Mouse (Mus musculus) heart, embryonic 16.5 days (tissue): ENCODE data around the gene Cdc40. TPM values are rescaled to one million over a fixed set of nuclear protein-coding genes. Genes with fewer than 3 reads are reported as not detected.

Experiments
- ATAC-seq: fragments of 200-750 bp; cut with Nextera tagmentation; replicated peaks from 2 replicates; pipeline ENCODE4 v1.8.0; 2017; ENCODE audit warnings: moderate number of reproducible peaks; ENCODE audit not compliant: insufficient read depth, low FRiP score; ENCODE audit errors: extremely low read depth
- H3K27ac ChIP-seq: fragments of 300-500 bp; sonication (generic); 2 replicates; pipeline ENCODE4 v1.5.1; 2014; ENCODE audit warnings: mild to moderate bottlenecking, low read length, control low read depth, moderate library complexity
- H3K27me3 ChIP-seq: fragments of 300-500 bp; sonication (generic); 2 replicates; pipeline ENCODE4 v1.6.1; 2014; ENCODE audit warnings: low read length, mixed read lengths; ENCODE audit not compliant: control insufficient read depth, insufficient read depth
- H3K36me3 ChIP-seq: fragments of 300-500 bp; sonication (generic); 2 replicates; pipeline ENCODE4 v1.6.1; 2014; ENCODE audit not compliant: control insufficient read depth, insufficient read depth
- H3K4me1 ChIP-seq: fragments of 300-500 bp; sonication (generic); 2 replicates; pipeline ENCODE4 v1.6.1; 2014; ENCODE audit warnings: low read length, mixed read lengths; ENCODE audit not compliant: control insufficient read depth, insufficient read depth
- H3K4me2 ChIP-seq: fragments of 300-500 bp; sonication (generic); 2 replicates; pipeline ENCODE4 v1.6.1; 2014; ENCODE audit warnings: low read depth, mild to moderate bottlenecking, control low read depth, low read length
- H3K4me3 ChIP-seq: fragments of 300-500 bp; sonication (generic); 2 replicates; pipeline ENCODE4 v1.5.1; 2014; ENCODE audit warnings: mild to moderate bottlenecking, control low read depth, low read length
- H3K9ac ChIP-seq: fragments of 300-500 bp; sonication (generic); 2 replicates; pipeline ENCODE4 v1.6.1; 2014; ENCODE audit warnings: low read length, control low read depth
- H3K9me3 ChIP-seq: fragments of 300-500 bp; sonication (generic); replicated peaks from 2 replicates; pipeline ENCODE4 v1.6.1; 2016; ENCODE audit warnings: low read length; ENCODE audit not compliant: control insufficient read depth
- WGBS: fragments of 180-500 bp; shearing (Covaris S2); extraction: QIAGEN DNeasy Blood & Tissue Kit; methylation state at CpG from one replicate; pipeline ENCODE4 v1.1.7; 2014; 5-methylcytosine and 5-hydroxymethylcytosine counted together
- polyA plus RNA-seq: library from polyadenylated mRNA; unstranded; fragments of >200 nt; fragmentation: Nextera tagmentation; extraction: Ambion mirVana; gene quantifications from 2 replicates; pipeline ENCODE4 v1.2.1, GENCODE M21; 2015

The Cdc40 gene
- polyA plus RNA-seq, 1 experiment from 2014 or later = 26.7 TPM

- ATAC-seq = no peak
- Histone ChIP-seq H3K27ac (no peak overlapping the region), H3K36me3 (peaks cover 39% of the 10 kb centered on the region), H3K9ac (no peak overlapping the region), H3K9me3 (no peaks in the 10 kb centered on the region), H3K4me1 (peaks cover 7% of the 10 kb centered on the region; the same call in 1 of the 2 replicates), H3K4me3 (no peak overlapping the region), H3K27me3 (no peaks in the 10 kb centered on the region), H3K4me2 (no peak overlapping the region)
- 93% methylated on average over 10 of the region's 10 CpGs for WGBS
These were observed 35.8 kb downstream of the Cdc40 start for GRCm38 (mm10) chr10:40847176-40847874.

- Histone ChIP-seq H3K4me3 (no peak overlapping the region), H3K27me3 (no peaks in the 10 kb centered on the region), H3K36me3 (peaks cover 50% of the 10 kb centered on the region), H3K9ac (no peak overlapping the region), H3K9me3 (no peaks in the 10 kb centered on the region), H3K4me2 (no peak overlapping the region), H3K4me1 (peaks cover 7% of the 10 kb centered on the region; the same call in 1 of the 2 replicates), H3K27ac (no peak overlapping the region)
- 65% methylated on average over 6 of the region's 6 CpGs for WGBS
- no peak for ATAC-seq
These were observed 37.5 kb downstream of the Cdc40 start for GRCm38 (mm10) chr10:40845626-40846025.

- H3K4me2 ChIP-seq = peak overlapping the region; percentile 56
- peaks cover 9% of the 10 kb centered on the region; the same call in 1 of the 2 replicates for H3K4me1 ChIP-seq
- H3K27me3 ChIP-seq = no peaks in the 10 kb centered on the region
- H3K9ac ChIP-seq = no peak overlapping the region; the same call in 1 of the 2 replicates
- H3K36me3 ChIP-seq = peaks cover 49% of the 10 kb centered on the region
- no peaks in the 10 kb centered on the region for H3K9me3 ChIP-seq
- ATAC-seq = peak; percentile 93
- no peak overlapping the region for H3K4me3 ChIP-seq
- WGBS = 44% methylated on average over 10 of the region's 10 CpGs
- H3K27ac ChIP-seq = peak overlapping the region; percentile 79
These were observed 38.6 kb downstream of the Cdc40 start for GRCm38 (mm10) chr10:40844546-40844945.

- Histone ChIP-seq H3K4me2 (peak overlapping the region; percentile 56), H3K27me3 (no peaks in the 10 kb centered on the region), H3K36me3 (peaks cover 46% of the 10 kb centered on the region), H3K4me1 (peaks cover 9% of the 10 kb centered on the region; the same call in 1 of the 2 replicates), H3K9me3 (no peaks in the 10 kb centered on the region), H3K4me3 (no peak overlapping the region), H3K27ac (peak overlapping the region; percentile 79), H3K9ac (peak overlapping the region; percentile 45; the same call in 1 of the 2 replicates)
- WGBS = 69% methylated on average over 5 of the region's 5 CpGs
- no peak for ATAC-seq
These were observed 39.3 kb downstream of the Cdc40 start for GRCm38 (mm10) chr10:40843841-40844240.

GRCm38 (mm10) chr10:40840086-40840485, 43.0 kb downstream of the Cdc40 start:
- Histone ChIP-seq H3K4me2 (no peak overlapping the region), H3K36me3 (peaks cover 31% of the 10 kb centered on the region), H3K4me3 (no peak overlapping the region), H3K4me1 (peaks cover 9% of the 10 kb centered on the region; the same call in 1 of the 2 replicates), H3K9me3 (no peaks in the 10 kb centered on the region), H3K27ac (no peak overlapping the region), H3K27me3 (no peaks in the 10 kb centered on the region), H3K9ac (no peak overlapping the region)
- ATAC-seq = no peak
- 86% methylated on average over 5 of the region's 5 CpGs for WGBS

GRCm38 (mm10) chr10:40831267-40831666, 51.8 kb downstream of the Cdc40 start:
- peaks cover 25% of the 10 kb centered on the region for H3K36me3 ChIP-seq
- H3K9me3 ChIP-seq = no peaks in the 10 kb centered on the region
- no peaks in the 10 kb centered on the region for H3K4me1 ChIP-seq
- H3K9ac ChIP-seq = no peak overlapping the region
- 88% methylated on average over 7 of the region's 7 CpGs for WGBS
- H3K4me3 ChIP-seq = no peak overlapping the region
- H3K27me3 ChIP-seq = no peaks in the 10 kb centered on the region
- ATAC-seq = no peak
- no peak overlapping the region for H3K27ac ChIP-seq
- H3K4me2 ChIP-seq = no peak overlapping the region

GRCm38 (mm10) chr10:40830312-40830711, 52.8 kb downstream of the Cdc40 start:
- WGBS = 81% methylated on average over 3 of the region's 3 CpGs
- H3K27ac ChIP-seq = no peak overlapping the region
- H3K4me1 ChIP-seq = no peaks in the 10 kb centered on the region
- H3K4me3 ChIP-seq = no peak overlapping the region
- H3K9me3 ChIP-seq = no peaks in the 10 kb centered on the region
- H3K27me3 ChIP-seq = no peaks in the 10 kb centered on the region
- no peak overlapping the region for H3K9ac ChIP-seq
- no peak for ATAC-seq
- peaks cover 21% of the 10 kb centered on the region for H3K36me3 ChIP-seq
- H3K4me2 ChIP-seq = no peak overlapping the region

- peaks cover 7% of the 10 kb centered on the region for H3K36me3 ChIP-seq
- 88% methylated on average over 4 of the region's 4 CpGs for WGBS
- no peaks in the 10 kb centered on the region for H3K4me1 ChIP-seq
- no peak overlapping the region for H3K9ac ChIP-seq
- ATAC-seq = no peak
- no peak overlapping the region for H3K4me3 ChIP-seq
- H3K4me2 ChIP-seq = no peak overlapping the region
- no peaks in the 10 kb centered on the region for H3K27me3 ChIP-seq
- H3K9me3 ChIP-seq = no peaks in the 10 kb centered on the region
- no peak overlapping the region for H3K27ac ChIP-seq
These were observed 55.4 kb downstream of the Cdc40 start for GRCm38 (mm10) chr10:40827706-40828105.

GRCm38 (mm10) chr10:40825952-40826351, 57.2 kb downstream of the Cdc40 start:
- Histone ChIP-seq H3K4me2 (no peak overlapping the region), H3K4me1 (no peaks in the 10 kb centered on the region), H3K4me3 (no peak overlapping the region), H3K27ac (no peak overlapping the region), H3K9me3 (no peaks in the 10 kb centered on the region), H3K36me3 (peaks cover 7% of the 10 kb centered on the region), H3K9ac (no peak overlapping the region), H3K27me3 (no peaks in the 10 kb centered on the region)
- WGBS = 65% methylated on average over 6 of the region's 6 CpGs
- ATAC-seq = no peak
